In genomic region chr12:69537675-69538361, GRCm38 (mm10) we compare ENCODE assay signal across 8 mouse cellular contexts. TPM values are rescaled to one million over a fixed set of nuclear protein-coding genes. Genes with fewer than 3 reads are reported as not detected.
DNase-seq lines count a peak whose midpoint lies in the region; ATAC-seq and TF ChIP-seq lines count a peak whose summit lies in the region.

No protein-coding gene starts in this region.

- DNase-seq in 3134 (ENCODE audit: extremely low read depth, insufficient read length, low spot score): peak; percentile 82
- peak; percentile 74 for DNase-seq in MN1 (ENCODE audit: low spot score)
- peak; percentile 49 for DNase-seq in liver, postnatal 0 days
- peak; percentile 26 for DNase-seq in neural tube, embryonic 10.5 days (ENCODE audit: extremely low spot score, low spot score)
- DNase-seq in urinary bladder, postnatal 36 days (ENCODE audit: low spot score in 2 of 2): peak; percentile 68 to 69

- peaks cover 41% of the 10 kb centered on the region for H3K4me1 ChIP-seq in heart, embryonic 13.5 days
- peaks cover 48% of the 10 kb centered on the region for H3K4me1 ChIP-seq in kidney, embryonic 15.5 days
- H3K4me1 ChIP-seq in liver, postnatal 0 days (ENCODE audit: insufficient read depth): peaks cover 46% of the 10 kb centered on the region

- peak overlapping the region; percentile 37 for H3K4me3 ChIP-seq in heart, embryonic 13.5 days
- H3K4me3 ChIP-seq in kidney, embryonic 15.5 days (replicated peaks): peak overlapping the region; percentile 19
- peak overlapping the region; percentile 24 for H3K4me3 ChIP-seq in liver, postnatal 0 days (ENCODE audit: low read depth, low read length)

- TF ChIP-seq EP300 in liver, postnatal 0 days (IDR thresholded peaks at IDR 0.05; ENCODE audit: low read depth): no peak

- no peak for TF ChIP-seq CTCF in liver, postnatal 0 days (IDR thresholded peaks at IDR 0.05; ENCODE audit: low read depth)

- 7% methylated on average over 19 of the region's 19 CpGs for WGBS in heart, embryonic 13.5 days
- 16% methylated on average over 19 of the region's 19 CpGs for WGBS in kidney, embryonic 15.5 days
- WGBS in liver, postnatal 0 days (ENCODE audit: insufficient replicate concordance): 3% methylated on average over 19 of the region's 19 CpGs

- H3K27ac ChIP-seq in heart, embryonic 13.5 days (replicated peaks): peak overlapping the region; percentile 89
- H3K27ac ChIP-seq in kidney, embryonic 15.5 days: peak overlapping the region; percentile 88
- H3K27ac ChIP-seq in liver, postnatal 0 days (ENCODE audit: low read depth): peak overlapping the region; percentile 95

- H3K36me3 ChIP-seq in heart, embryonic 13.5 days: no peaks in the 10 kb centered on the region
- no peaks in the 10 kb centered on the region for H3K36me3 ChIP-seq in kidney, embryonic 15.5 days
- H3K36me3 ChIP-seq in liver, postnatal 0 days (replicated peaks; ENCODE audit: insufficient read depth, low read length): no peaks in the 10 kb centered on the region

- H3K4me2 ChIP-seq in heart, embryonic 13.5 days: peak overlapping the region; percentile 68
- peak overlapping the region; percentile 55 for H3K4me2 ChIP-seq in kidney, embryonic 15.5 days
- H3K4me2 ChIP-seq in liver, postnatal 0 days (ENCODE audit: low read depth, low read length): peak overlapping the region; percentile 71

- H3K27me3 ChIP-seq in heart, embryonic 13.5 days (replicated peaks): no peaks in the 10 kb centered on the region
- H3K27me3 ChIP-seq in kidney, embryonic 15.5 days: peaks cover 11% of the 10 kb centered on the region
- H3K27me3 ChIP-seq in liver, postnatal 0 days (ENCODE audit: insufficient read depth, low read length): no peaks in the 10 kb centered on the region

- H3K9ac ChIP-seq in heart, embryonic 13.5 days: peak overlapping the region; percentile 72
- 0 out of 2 replicates have a peak overlapping the region, but pooled peaks have one; percentile 18 for H3K9ac ChIP-seq in kidney, embryonic 15.5 days
- H3K9ac ChIP-seq in liver, postnatal 0 days (replicated peaks): peak overlapping the region; percentile 61

- ATAC-seq in erythroid progenitor cell, adult 5-6 weeks (replicated peaks; ENCODE audit: low FRiP score, poor library complexity, severe bottlenecking): peak; percentile 44; the same call in 1 of the 2 replicates
- no peak for ATAC-seq in heart, embryonic 13.5 days (ENCODE audit: extremely low read depth, insufficient number of reproducible peaks, low FRiP score, low TSS enrichment)
- peak; percentile 27 for ATAC-seq in kidney, embryonic 15.5 days (replicated peaks; ENCODE audit: low FRiP score)
- peak; percentile 51 for ATAC-seq in liver, postnatal 0 days

- H3K9me3 ChIP-seq in heart, embryonic 13.5 days: no peaks in the 10 kb centered on the region
- H3K9me3 ChIP-seq in kidney, embryonic 15.5 days (replicated peaks): no peaks in the 10 kb centered on the region
- no peaks in the 10 kb centered on the region for H3K9me3 ChIP-seq in liver, postnatal 0 days (ENCODE audit: low read length)

RNA-seq across cellular contexts. Expression of gene Vcpkmt, which starts 45.0 kb away (rescaled TPM):
- 3.8 and 5.0 TPM in 2 replicates for total RNA-seq in erythroid progenitor cell, adult 5-6 weeks (2015; ENCODE audit: low replicate concordance)
- 1.7 TPM in 1 of 2 replicates, not detected in the other for total RNA-seq in erythroid progenitor cell, adult 5-6 weeks (2017; ENCODE audit: low replicate concordance)
- 16.3 and 19.6 TPM in 2 replicates for polyA plus RNA-seq in heart, embryonic 13.5 days (2015; fragmentation: Nextera tagmentation; extraction: Ambion mirVana)
- 24.9 and 25.2 TPM in 2 replicates for polyA plus RNA-seq in kidney, embryonic 15.5 days (2015; fragmentation: Nextera tagmentation; extraction: Ambion mirVana)
- 7.0 and 9.1 TPM in 2 replicates for polyA plus RNA-seq in liver, postnatal 0 days (2015; fragmentation: Nextera tagmentation; extraction: Ambion mirVana)

Comparison
In these comparisons a context has a peak if more than half of its experiments do, and no peak if none do; other contexts are left out.
1. DNase-seq: peak in every context shown above with its lines; median percentile 82 in 3134; 74 in MN1; 68 in urinary bladder, postnatal 36 days; 49 in liver, postnatal 0 days; 26 in neural tube, embryonic 10.5 days.
2. H3K9ac ChIP-seq: peak in every context shown above with its lines; median percentile 72 in heart, embryonic 13.5 days; 61 in liver, postnatal 0 days; 18 in kidney, embryonic 15.5 days.